Mouse (Mus musculus) cerebellum, postnatal 4 days (tissue): ENCODE measurements at regions not wholly inside any gene's neighbourhood (a gene's known extent, or its start where the extent isn't known, plus 50 kb on each side); places are given as distances from the start of the nearest gene placed in this dataset.

Experiments
- DNase-seq, 2 experiments: peaks; one replicate each; pipeline ENCODE4 v3.0.0; 2022; ENCODE audit warnings: low spot score in 2 of 2, mixed read lengths in 1 of 2

DNA sequence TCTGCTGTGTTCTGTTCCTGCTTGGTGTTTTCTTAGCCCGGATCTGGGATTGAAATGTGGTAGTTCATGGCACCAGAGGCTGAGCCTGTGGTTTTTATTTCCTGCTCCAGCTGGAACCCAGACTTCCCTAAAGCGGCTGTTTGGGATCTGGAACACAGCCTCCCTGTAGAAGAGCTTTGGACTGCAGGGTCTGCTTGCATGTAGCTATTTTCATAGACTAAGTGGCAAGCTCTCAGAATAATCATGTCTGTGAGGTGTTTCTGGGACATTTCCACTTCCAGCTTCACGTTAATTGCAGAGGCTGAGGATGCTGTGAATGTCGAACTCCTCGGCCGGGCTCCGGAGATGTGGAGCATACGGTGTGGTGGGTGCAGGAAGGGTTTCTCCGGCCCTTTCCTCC is 64.1 kb upstream of the Gm5148 start:
- no peak for DNase-seq

DNA sequence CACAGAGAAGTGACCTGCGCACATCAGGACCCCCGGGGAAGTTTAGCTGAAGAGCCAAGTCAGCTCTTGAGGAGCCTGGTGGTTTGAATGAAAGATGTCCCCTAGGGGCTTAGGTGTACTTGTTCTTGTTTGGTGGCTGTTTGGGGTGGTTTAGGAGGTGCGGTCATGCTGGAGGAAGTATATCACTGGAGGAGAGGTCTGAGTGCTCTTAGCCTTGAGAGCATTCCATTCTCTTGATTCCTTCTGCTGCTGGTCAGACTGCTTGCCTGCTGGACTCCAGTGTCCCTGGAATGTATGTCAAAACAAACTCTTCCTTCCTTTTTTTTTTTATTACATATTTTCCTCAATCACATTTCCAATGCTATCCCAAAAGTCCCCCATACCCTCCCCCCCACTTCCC is 62.5 kb upstream of the Gm5148 start:
- no peak for DNase-seq

DNA sequence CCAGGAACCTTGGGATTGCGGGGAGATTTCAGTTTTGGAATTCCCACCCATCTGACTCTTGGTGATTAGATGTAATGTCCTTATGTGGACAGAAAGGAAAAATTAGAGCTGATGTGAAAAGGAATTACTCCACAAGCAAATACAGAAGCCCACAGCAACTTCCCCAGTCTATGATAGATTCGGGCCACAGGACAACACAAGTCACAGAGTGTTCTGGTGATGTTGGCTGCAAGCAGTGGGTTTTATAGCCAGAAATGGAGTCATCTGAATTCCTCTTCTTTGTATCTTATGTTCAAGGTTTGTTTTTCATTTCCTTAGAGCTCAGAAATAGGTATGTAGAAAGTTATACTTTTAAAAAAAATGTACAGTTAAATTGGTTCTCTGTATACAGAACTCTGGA is 56.8 kb upstream of the Gm5148 start:
- no peak for DNase-seq

GRCm38 (mm10) chr3:37779867-37780475 is 55.7 kb upstream of the Gm5148 start:
- DNase-seq, result no peak

GRCm38 (mm10) chr3:37778386-37778785 is 54.1 kb upstream of the Gm5148 start:
- DNase-seq, result no peak

DNA sequence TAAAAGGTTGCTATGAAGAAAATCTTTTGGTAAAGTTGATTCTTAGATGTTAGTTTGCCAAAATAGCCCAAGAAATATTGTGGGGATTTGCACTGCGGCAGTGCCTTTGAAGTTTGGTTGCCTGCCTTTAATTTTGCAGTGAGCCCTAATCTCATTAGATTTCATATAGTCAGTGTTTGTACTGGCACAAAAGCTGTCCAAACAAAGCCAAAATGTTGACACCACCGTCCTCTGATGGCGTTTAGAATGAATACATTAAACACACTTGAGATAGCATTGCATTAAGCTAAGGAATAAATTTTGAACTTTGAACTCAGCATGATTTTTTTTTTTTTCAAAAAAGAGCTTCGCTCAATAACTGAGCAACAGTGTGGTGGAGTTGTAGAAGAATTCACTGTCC is 51.9 kb upstream of the Gm5148 start:
- no peak for DNase-seq
